Mouse (Mus musculus): ENCODE results near the gene Tmem8.

DNA sequence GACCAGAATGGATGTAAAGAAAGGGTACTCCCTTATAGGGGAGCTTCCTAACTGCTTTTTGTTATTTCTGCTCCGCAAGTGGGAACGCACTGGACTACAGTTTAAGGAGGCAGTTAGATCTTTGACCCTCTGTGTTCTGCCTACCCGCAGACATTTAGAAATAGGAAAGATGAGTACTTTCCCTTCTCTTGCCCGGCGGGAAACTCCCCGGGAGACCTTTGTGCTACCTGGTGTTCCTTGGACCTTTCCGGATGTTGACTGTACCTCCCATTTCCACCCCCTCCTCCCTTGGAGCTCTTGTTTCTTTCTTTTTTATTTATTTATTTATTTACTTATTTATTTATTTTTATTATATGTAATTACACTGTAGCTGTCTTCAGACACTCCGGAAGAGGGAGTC lies 962 bp downstream of the Tmem8 start:
- TF ChIP-seq POLR2A (IDR thresholded peaks at IDR 0.05; ENCODE audit: borderline replicate concordance, low read depth, low read length): no peak
- TF ChIP-seq CTCF (IDR thresholded peaks at IDR 0.05; ENCODE audit: low read depth, low read length): no peak
